Comparison of ENCODE assay signal across 9 mouse cellular contexts in genomic region chr12:10438054-10439001, GRCm38 (mm10). TPM values are rescaled to one million over a fixed set of nuclear protein-coding genes. Genes with fewer than 3 reads are reported as not detected.
DNase-seq lines count a peak whose midpoint lies in the region; ATAC-seq and TF ChIP-seq lines count a peak whose summit lies in the region.
"Had no signal": no experiment of that assay in that cellular context is flagged by ENCODE, and none has a peak within 500 bp of the region (broad histone marks: within the 10 kb centered on the region; RNA-seq: fewer than 3 reads in every experiment).

No protein-coding gene starts in this region.

- in situ Hi-C loops in ES-E14 (cut with MboI; ENCODE audit: low sequenced_read_pairs in 2 of 2, unreplicated experiment in 2 of 2), result loop anchor here in 1 of 2 experiments (25.0 kb wide), 2 partner anchors 851 to 1376 kb away; no protein-coding TSS in a partner anchor

- H3K4me1 ChIP-seq in ES-E14 (ENCODE audit: control insufficient read depth in 2 of 2, insufficient read depth in 2 of 2, low read length in 2 of 2, poor library complexity in 1 of 2), result 0 out of 4 replicates have a peak, but pooled peaks cover 0 to 3% of the 10 kb centered on the region in 2 experiments
- H3K4me1 ChIP-seq in forebrain, embryonic 15.5 days, result no peaks in the 10 kb centered on the region
- H3K4me1 ChIP-seq in hindbrain, embryonic 12.5 days, result peaks cover 6% of the 10 kb centered on the region

- ATAC-seq in forebrain, embryonic 15.5 days (replicated peaks), result peak; percentile 76
- ATAC-seq in hindbrain, embryonic 12.5 days (ENCODE audit: low FRiP score), result peak; percentile 66; the same call in 1 of the 2 replicates

- 28% methylated on average over 15 of the region's 15 CpGs for WGBS in forebrain, embryonic 15.5 days
- 33% methylated on average over 15 of the region's 15 CpGs for WGBS in hindbrain, embryonic 12.5 days

- no peak overlapping the region for H3K4me3 ChIP-seq in ES-E14 (ENCODE audit: insufficient read depth in 1 of 2, low read depth in 1 of 2, low read length in 2 of 2, poor library complexity in 1 of 2, severe bottlenecking in 1 of 2)
- H3K4me3 ChIP-seq in forebrain, embryonic 15.5 days, result no peak overlapping the region
- no peak overlapping the region for H3K4me3 ChIP-seq in hindbrain, embryonic 12.5 days
- H3K4me3 ChIP-seq: lung, embryonic 15.5 days had no signal

- DNase-seq in ES-E14 (ENCODE audit: low read depth, low spot score), result peak; percentile 40
- DNase-seq in c-Kit-positive CD71-positive TER-119-positive erythroid progenitor cells, embryonic 14.5 days (ENCODE audit: low spot score), result peak; percentile 31
- DNase-seq in layer of hippocampus, postnatal 10 days (ENCODE audit: low spot score in 2 of 2), result peak; percentile 90 to 91
- peak; percentile 89 for DNase-seq in lung, postnatal 36 days
- DNase-seq in right cerebral cortex, postnatal 10 days (ENCODE audit: low spot score in 2 of 2), result peak; percentile 66 to 87
- DNase-seq in urinary bladder, postnatal 14 days (ENCODE audit: low spot score), result peak; percentile 90

- H3K9ac ChIP-seq in ES-E14 (ENCODE audit: insufficient read depth, low read depth, low read length, poor library complexity, severe bottlenecking), result no peak overlapping the region
- H3K9ac ChIP-seq in forebrain, embryonic 15.5 days (replicated peaks), result no peak overlapping the region
- no peak overlapping the region for H3K9ac ChIP-seq in hindbrain, embryonic 12.5 days
- H3K9ac ChIP-seq: lung, embryonic 15.5 days had no signal

- H3K27ac ChIP-seq in ES-E14 (ENCODE audit: insufficient read depth, low read depth, low read length, poor library complexity, severe bottlenecking), result no peak overlapping the region
- H3K27ac ChIP-seq in forebrain, embryonic 15.5 days (replicated peaks), result no peak overlapping the region
- no peak overlapping the region for H3K27ac ChIP-seq in hindbrain, embryonic 12.5 days
- H3K27ac ChIP-seq: lung, embryonic 15.5 days had no signal

- no peaks in the 10 kb centered on the region for H3K9me3 ChIP-seq in ES-E14 (ENCODE audit: control insufficient read depth, insufficient read depth, low read depth, low read length)
- no peaks in the 10 kb centered on the region for H3K9me3 ChIP-seq in forebrain, embryonic 15.5 days
- H3K9me3 ChIP-seq in hindbrain, embryonic 12.5 days (replicated peaks), result no peaks in the 10 kb centered on the region
- H3K9me3 ChIP-seq: lung, embryonic 15.5 days had no signal

- H3K4me2 ChIP-seq in forebrain, embryonic 15.5 days (replicated peaks), result no peak overlapping the region
- H3K4me2 ChIP-seq in hindbrain, embryonic 12.5 days (replicated peaks), result no peak overlapping the region
- H3K4me2 ChIP-seq: lung, embryonic 15.5 days had no signal

- H3K36me3 ChIP-seq in ES-E14 (ENCODE audit: control insufficient read depth, insufficient read depth, low read length, poor library complexity, severe bottlenecking), result no peaks in the 10 kb centered on the region
- H3K36me3 ChIP-seq in forebrain, embryonic 15.5 days, result no peaks in the 10 kb centered on the region
- no peaks in the 10 kb centered on the region for H3K36me3 ChIP-seq in hindbrain, embryonic 12.5 days
- H3K36me3 ChIP-seq: lung, embryonic 15.5 days had no signal

- H3K27me3 ChIP-seq in forebrain, embryonic 15.5 days, result no peaks in the 10 kb centered on the region
- H3K27me3 ChIP-seq in hindbrain, embryonic 12.5 days, result no peaks in the 10 kb centered on the region

TF ChIP-seq in ES-E14, 5 proteins besides CTCF, POLR2A, EP300 and RAD21:
- TF ChIP-seq CHD2 (IDR thresholded peaks at IDR 0.05; ENCODE audit: low read depth, low read length), result no peak
- no peak for TF ChIP-seq ZC3H11A (IDR thresholded peaks at IDR 0.05; ENCODE audit: borderline replicate concordance, low read depth, low read length)

RNA-seq across cellular contexts. Expression of gene Rdh14, which starts 47.8 kb away (rescaled TPM):
- 4.5 and 5.7 TPM in 2 replicates for total RNA-seq in ES-E14 (2012; rRNA removed)
- polyA plus RNA-seq in forebrain, embryonic 15.5 days (2015; fragmentation: Nextera tagmentation; extraction: Ambion mirVana), result 35.5 and 37.9 TPM in 2 replicates
- 33.2 and 34.5 TPM in 2 replicates for polyA plus RNA-seq in hindbrain, embryonic 12.5 days (2016; fragmentation: Nextera tagmentation; extraction: Ambion mirVana)
- total RNA-seq in layer of hippocampus, postnatal 10 days (2021), result 10 to 100 TPM; 32.3 to 33.9 TPM

Comparison
In these comparisons a context has a peak if more than half of its experiments do, and no peak if none do; other contexts are left out.
1. DNase-seq: peak in every context shown above with its lines; median percentile 90 in layer of hippocampus, postnatal 10 days; 90 in urinary bladder, postnatal 14 days; 89 in lung, postnatal 36 days; 76 in right cerebral cortex, postnatal 10 days; 40 in ES-E14; 31 in c-Kit-positive CD71-positive TER-119-positive erythroid progenitor cells, embryonic 14.5 days.